Mouse (Mus musculus) midbrain, embryonic 13.5 days (tissue): ENCODE results near the gene Tcl1. TPM values are rescaled to one million over a fixed set of nuclear protein-coding genes. Genes with fewer than 3 reads are reported as not detected.

Experiments
- ATAC-seq: fragments of 200-750 bp; cut with Nextera tagmentation; 2 replicates; pipeline ENCODE4 v1.8.0; 2017; ENCODE audit warnings: mild to moderate bottlenecking, moderate TSS enrichment, moderate library complexity
- H3K27ac ChIP-seq: fragments of 300-500 bp; sonication (generic); 2 replicates; pipeline ENCODE4 v1.5.1; 2015; ENCODE audit warnings: inconsistent platforms, mild to moderate bottlenecking, moderate library complexity
- H3K27me3 ChIP-seq: fragments of 300-500 bp; sonication (generic); 2 replicates; pipeline ENCODE4 v1.6.1; 2015; ENCODE audit warnings: mild to moderate bottlenecking, inconsistent platforms
- H3K36me3 ChIP-seq: fragments of 300-500 bp; sonication (generic); 2 replicates; pipeline ENCODE4 v1.6.1; 2015; ENCODE audit warnings: mild to moderate bottlenecking, inconsistent platforms
- H3K4me1 ChIP-seq: fragments of 300-500 bp; sonication (generic); replicated peaks from 2 replicates; pipeline ENCODE4 v1.6.1; 2015; ENCODE audit warnings: inconsistent platforms
- H3K4me2 ChIP-seq: fragments of 300-500 bp; sonication (generic); replicated peaks from 2 replicates; pipeline ENCODE4 v1.6.1; 2015; ENCODE audit warnings: moderate library complexity, mild to moderate bottlenecking, inconsistent platforms
- H3K4me3 ChIP-seq: fragments of 300-500 bp; sonication (generic); replicated peaks from 2 replicates; pipeline ENCODE4 v1.5.1; 2015; ENCODE audit warnings: mild to moderate bottlenecking, inconsistent platforms
- H3K9ac ChIP-seq: fragments of 300-500 bp; sonication (generic); replicated peaks from 2 replicates; pipeline ENCODE4 v1.6.1; 2015; ENCODE audit warnings: mild to moderate bottlenecking, inconsistent platforms
- H3K9me3 ChIP-seq: fragments of 300-500 bp; sonication (generic); 2 replicates; pipeline ENCODE4 v1.6.1; 2016; ENCODE audit warnings: mild to moderate bottlenecking, inconsistent platforms
- WGBS: fragments of 180-500 bp; shearing (Covaris S2); methylation state at CpG from one replicate; pipeline ENCODE4 v1.1.7; 2015; 5-methylcytosine and 5-hydroxymethylcytosine counted together
- polyA plus RNA-seq: library from polyadenylated mRNA; unstranded; fragments of >200 nt; fragmentation: Nextera tagmentation; extraction: Ambion mirVana; gene quantifications from 2 replicates; pipeline ENCODE4 v1.2.1, GENCODE M21; 2015

The Tcl1 gene
- polyA plus RNA-seq, 1 experiment from 2014 or later, result not detected

DNA sequence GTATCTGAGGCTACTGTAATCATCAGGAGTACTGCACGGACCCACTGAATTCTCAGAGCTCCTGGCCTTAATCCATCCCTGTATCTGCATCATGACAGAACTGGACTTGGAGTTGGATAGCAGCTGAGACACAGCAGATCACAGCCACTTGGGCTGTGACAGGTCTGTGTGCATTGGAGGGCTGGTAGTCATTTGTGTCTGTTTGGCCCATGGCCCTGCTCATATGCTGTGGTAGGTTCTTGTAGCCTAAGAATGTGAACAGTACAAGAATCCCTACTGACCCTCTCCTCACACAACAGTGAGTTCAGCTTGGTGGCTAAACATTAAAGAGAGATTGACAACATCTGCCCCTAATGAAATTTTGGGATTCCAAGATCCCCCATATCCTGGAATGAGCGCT lies 49.2 kb downstream of the Tcl1 start:
- ATAC-seq, result no peak
- Histone ChIP-seq H3K4me1 (no peaks in the 10 kb centered on the region), H3K9ac (no peak overlapping the region), H3K4me3 (no peak overlapping the region), H3K9me3 (no peaks in the 10 kb centered on the region), H3K36me3 (no peaks in the 10 kb centered on the region), H3K27ac (no peak overlapping the region), H3K4me2 (no peak overlapping the region), H3K27me3 (no peaks in the 10 kb centered on the region)
- WGBS, result 90% methylated on average over 2 of the region's 2 CpGs

Other genes starting within 250 kb of the Tcl1 start
- 0.17 and 0.27 TPM in 2 replicates for gene Syne3, start 213.0 kb downstream of the Tcl1 start, polyA plus RNA-seq
- 139 and 148 TPM in 2 replicates for gene Glrx5, start 190.1 kb downstream of the Tcl1 start, polyA plus RNA-seq
- gene Tcl1b2, start 76.8 kb downstream of the Tcl1 start, polyA plus RNA-seq, result not detected in 2 replicates
- gene Tcl1b1, start 63.1 kb downstream of the Tcl1 start, polyA plus RNA-seq, result not detected in 2 replicates
- not detected in 2 replicates for gene Tcl1b5, start 46.4 kb downstream of the Tcl1 start, polyA plus RNA-seq
- not detected in 2 replicates for gene Tcl1b3, start 31.8 kb downstream of the Tcl1 start, polyA plus RNA-seq
- gene Tcl1b4, start 20.8 kb downstream of the Tcl1 start, polyA plus RNA-seq, result not detected in 2 replicates
- 6.7 and 6.8 TPM in 2 replicates for gene Tunar, start 111.1 kb upstream of the Tcl1 start, polyA plus RNA-seq
- 12.6 and 13.2 TPM in 2 replicates for gene D430019H16Rik, start 231.1 kb upstream of the Tcl1 start, polyA plus RNA-seq